Mouse (Mus musculus) liver, embryonic 14.5 days (tissue): ENCODE data around the gene Ptprf. TPM values are rescaled to one million over a fixed set of nuclear protein-coding genes. Genes with fewer than 3 reads are reported as not detected.
A peak's percentile ranks its signal among the peaks of the same experiment; 100 is the strongest.

Experiments used
- ATAC-seq: fragments of 200-750 bp; cut with Nextera tagmentation; 2 replicates; pipeline ENCODE4 v1.8.0; 2017; ENCODE audit warnings: moderate number of reproducible peaks, mild to moderate bottlenecking, moderate library complexity; ENCODE audit not compliant: insufficient read depth
- DNase-seq, 3 experiments: peaks; one replicate each; pipeline ENCODE4 v3.0.0-alpha.2; 2012 to 2013; ENCODE audit warnings: low read depth in 3 of 3, low spot score in 3 of 3
- H3K27ac ChIP-seq: fragments of 300-500 bp; sonication (generic); 2 replicates; pipeline ENCODE4 v1.5.1; 2014; ENCODE audit warnings: moderate library complexity, mild to moderate bottlenecking, control low read depth, inconsistent platforms
- H3K27me3 ChIP-seq: fragments of 300-500 bp; sonication (generic); 2 replicates; pipeline ENCODE4 v1.6.1; 2014; ENCODE audit warnings: mild to moderate bottlenecking, low read length, moderate library complexity; ENCODE audit not compliant: control insufficient read depth, insufficient read depth
- H3K36me3 ChIP-seq: fragments of 300-500 bp; sonication (generic); replicated peaks from 2 replicates; pipeline ENCODE4 v1.6.1; 2014; ENCODE audit warnings: low read depth; ENCODE audit not compliant: control insufficient read depth, insufficient read depth
- H3K4me1 ChIP-seq, 2 experiments: fragments of 200-500 bp in 1 of 2; fragments of 300-500 bp in 1 of 2; sonication (generic) in 1 of 2; replicated peaks; 2 replicates each; pipeline ENCODE4 v1.6.1; 2012 to 2014; ENCODE audit warnings: antibody characterized with exemption in 1 of 2, inconsistent platforms in 1 of 2, low read length in 1 of 2; ENCODE audit not compliant: control insufficient read depth in 2 of 2, insufficient read depth in 2 of 2
- H3K4me2 ChIP-seq: fragments of 300-500 bp; sonication (generic); 2 replicates; pipeline ENCODE4 v1.6.1; 2014; ENCODE audit warnings: low read depth, mild to moderate bottlenecking, control low read depth, moderate library complexity
- H3K4me3 ChIP-seq, 2 experiments: fragments of 200-500 bp in 1 of 2; fragments of 300-500 bp in 1 of 2; sonication (generic) in 1 of 2; 2 replicates each; pipeline ENCODE4 v1.5.1; 2012 to 2014; ENCODE audit warnings: low read depth in 2 of 2, low read length in 2 of 2, mild to moderate bottlenecking in 2 of 2, control low read depth in 1 of 2, inconsistent platforms in 1 of 2, moderate library complexity in 1 of 2; ENCODE audit not compliant: insufficient read depth in 1 of 2
- H3K9ac ChIP-seq: fragments of 300-500 bp; sonication (generic); replicated peaks from 2 replicates; pipeline ENCODE4 v1.6.1; 2014; ENCODE audit warnings: mild to moderate bottlenecking, control low read depth, moderate library complexity
- H3K9me3 ChIP-seq: fragments of 300-500 bp; sonication (generic); 2 replicates; pipeline ENCODE4 v1.6.1; 2016; ENCODE audit warnings: low read length, mixed read lengths; ENCODE audit not compliant: control insufficient read depth
- CTCF ChIP-seq: IDR thresholded peaks from 2 replicates; pipeline ENCODE4 v1.5.1; 2016; ENCODE audit warnings: antibody characterized with exemption, low read depth, control low read depth
- EP300 ChIP-seq: IDR thresholded peaks from 2 replicates; pipeline ENCODE4 v1.6.1; 2016; ENCODE audit warnings: antibody characterized with exemption, low read depth
- WGBS: fragments of 180-500 bp; shearing (Covaris S2); extraction: QIAGEN DNeasy Blood & Tissue Kit; methylation state at CpG from one replicate; pipeline ENCODE4 v1.1.7; 2014; ENCODE audit not compliant: insufficient replicate concordance; 5-methylcytosine and 5-hydroxymethylcytosine counted together
- polyA plus RNA-seq, 2 experiments: library from polyadenylated mRNA; depleted of rRNA in 1 of 2; stranded (reverse) in 1 of 2; unstranded in 1 of 2; fragments of >200 nt; fragmentation: Nextera tagmentation in 1 of 2; extraction: Ambion mirVana in 1 of 2; gene quantifications; 2 replicates each; pipeline versions ENCODE4 v1.2.1 to v1.2.3; 2012 to 2014

Gene Ptprf
- polyA plus RNA-seq, 2 experiments: 5.6 to 7.4 TPM

- no peaks in the 10 kb centered on the region for H3K9me3 ChIP-seq
- no peak overlapping the region for H3K4me3 ChIP-seq
- no peaks in the 10 kb centered on the region for H3K36me3 ChIP-seq
- no peak overlapping the region for H3K27ac ChIP-seq
- no peak for TF ChIP-seq EP300
- TF ChIP-seq CTCF: no peak
- peak; percentile 49 for ATAC-seq
- WGBS: 48% methylated on average over 5 of the region's 5 CpGs
- H3K4me1 ChIP-seq: peaks cover 0 to 17% of the 10 kb centered on the region in 2 experiments; a peak in 2 of 4 replicates
- no peak overlapping the region for H3K9ac ChIP-seq
- peak in 2 of 3 experiments; percentile 12 to 26 for DNase-seq
- H3K4me2 ChIP-seq: no peak overlapping the region
- no peaks in the 10 kb centered on the region for H3K27me3 ChIP-seq
Observed at GRCm38 (mm10) chr4:118273545-118273944, 17.7 kb downstream of the Ptprf start.

GRCm38 (mm10) chr4:118272871-118273270 lies 18.3 kb downstream of the Ptprf start:
- Histone ChIP-seq H3K9me3 (no peaks in the 10 kb centered on the region), H3K9ac (no peak overlapping the region), H3K4me1 (peaks cover 0 to 14% of the 10 kb centered on the region in 2 experiments; a peak in 2 of 4 replicates), H3K27me3 (no peaks in the 10 kb centered on the region), H3K27ac (no peak overlapping the region), H3K36me3 (no peaks in the 10 kb centered on the region), H3K4me3 (no peak overlapping the region), H3K4me2 (no peak overlapping the region)
- no peak for TF ChIP-seq EP300
- no peak for TF ChIP-seq CTCF
- ATAC-seq: no peak
- DNase-seq: no peak
- 51% methylated on average over 3 of the region's 3 CpGs for WGBS

- no peaks in the 10 kb centered on the region for H3K27me3 ChIP-seq
- peaks cover 0 to 13% of the 10 kb centered on the region in 2 experiments; a peak in 2 of 4 replicates for H3K4me1 ChIP-seq
- DNase-seq (no peak), ATAC-seq (no peak)
- no peaks in the 10 kb centered on the region for H3K9me3 ChIP-seq
- no peaks in the 10 kb centered on the region for H3K36me3 ChIP-seq
- H3K4me3 ChIP-seq: no peak overlapping the region
- WGBS: 55% methylated on average over 5 of the region's 5 CpGs
- no peak overlapping the region for H3K9ac ChIP-seq
- TF ChIP-seq CTCF (no peak), EP300 (no peak)
- no peak overlapping the region for H3K27ac ChIP-seq
- H3K4me2 ChIP-seq: no peak overlapping the region
Observed at GRCm38 (mm10) chr4:118272258-118272657, 18.9 kb downstream of the Ptprf start.

- no peak overlapping the region for H3K4me2 ChIP-seq
- H3K27ac ChIP-seq: no peak overlapping the region
- no peak for TF ChIP-seq EP300
- no peak for TF ChIP-seq CTCF
- no peaks in the 10 kb centered on the region for H3K9me3 ChIP-seq
- ATAC-seq (no peak), DNase-seq (no peak)
- H3K4me3 ChIP-seq: no peak overlapping the region
- H3K27me3 ChIP-seq: no peaks in the 10 kb centered on the region
- no peaks in the 10 kb centered on the region for H3K36me3 ChIP-seq
- WGBS: 66% methylated on average over 9 of the region's 9 CpGs
- no peak overlapping the region for H3K9ac ChIP-seq
- peaks cover 0 to 9% of the 10 kb centered on the region in 2 experiments; a peak in 2 of 4 replicates for H3K4me1 ChIP-seq
Observed at GRCm38 (mm10) chr4:118271556-118272074, 19.6 kb downstream of the Ptprf start.

- no peaks in the 10 kb centered on the region for H3K36me3 ChIP-seq
- no peaks in the 10 kb centered on the region for H3K9me3 ChIP-seq
- H3K4me1 ChIP-seq: peaks cover 0 to 9% of the 10 kb centered on the region in 2 experiments; a peak in 2 of 4 replicates
- no peak overlapping the region for H3K27ac ChIP-seq
- ATAC-seq (no peak), DNase-seq (no peak)
- H3K9ac ChIP-seq: no peak overlapping the region
- H3K4me2 ChIP-seq: no peak overlapping the region
- H3K4me3 ChIP-seq: no peak overlapping the region
- 82% methylated on average over 3 of the region's 3 CpGs for WGBS
- no peaks in the 10 kb centered on the region for H3K27me3 ChIP-seq
- TF ChIP-seq EP300 (no peak), CTCF (peak; percentile 46)
Observed at GRCm38 (mm10) chr4:118270706-118271105, 20.5 kb downstream of the Ptprf start.
